Mouse (Mus musculus) lung, postnatal 4 days (tissue): ENCODE data around the gene Cep68.
"Not testable (repeated sequence)": the region's sequence is repeated elsewhere in the genome, so short reads cannot be mapped to it uniquely, and the experiment has no call there.

Source experiments
- DNase-seq, 2 experiments: peaks; one replicate each; pipeline ENCODE4 v3.0.0; 2021

The Cep68 gene

GRCm38 (mm10) chr11:20241311-20241710 lies 7.9 kb downstream of the Cep68 start:
- DNase-seq = no peak

DNA sequence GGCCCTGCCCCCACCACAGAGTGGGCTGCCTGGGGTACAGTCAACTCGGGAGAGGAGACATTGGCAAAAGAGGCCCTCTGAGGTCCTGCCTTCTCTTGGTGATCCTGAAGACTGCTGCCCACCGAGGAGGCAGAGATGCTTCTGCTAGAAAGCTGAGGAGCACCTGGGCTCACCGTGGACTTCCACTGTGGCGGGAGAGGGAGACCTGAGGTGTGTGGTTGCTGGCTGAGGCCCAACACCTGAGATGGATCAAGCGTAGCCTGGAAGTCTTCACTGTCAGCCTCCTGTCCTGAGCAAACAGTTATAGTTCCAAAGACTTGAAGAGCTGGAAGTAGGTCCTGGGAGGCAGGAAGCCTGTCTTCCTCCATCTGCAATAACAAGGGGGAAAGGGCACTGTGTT lies 8.9 kb downstream of the Cep68 start:
- DNase-seq = no peak

GRCm38 (mm10) chr11:20239279-20239861 lies 9.9 kb downstream of the Cep68 start:
- no peak for DNase-seq

DNA sequence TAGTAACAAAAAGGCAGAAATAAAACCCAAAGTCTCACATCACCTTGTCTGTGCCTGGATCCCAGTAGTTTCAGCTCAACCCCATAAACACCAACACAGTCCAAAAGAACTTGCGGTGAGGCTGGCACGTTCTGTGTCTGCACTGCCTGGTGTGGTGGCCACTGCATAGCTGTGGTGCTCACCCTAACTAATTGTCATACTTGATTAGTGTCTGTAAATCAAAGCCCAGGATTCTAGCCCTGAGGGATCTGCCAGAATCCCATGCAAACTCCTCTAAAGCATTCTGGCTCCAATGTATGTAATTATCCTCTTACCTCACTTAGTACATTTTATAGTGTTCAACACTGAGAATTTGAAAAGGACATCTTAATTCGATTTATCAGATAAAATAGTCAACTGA lies 11.3 kb downstream of the Cep68 start:
- no peak for DNase-seq

DNA sequence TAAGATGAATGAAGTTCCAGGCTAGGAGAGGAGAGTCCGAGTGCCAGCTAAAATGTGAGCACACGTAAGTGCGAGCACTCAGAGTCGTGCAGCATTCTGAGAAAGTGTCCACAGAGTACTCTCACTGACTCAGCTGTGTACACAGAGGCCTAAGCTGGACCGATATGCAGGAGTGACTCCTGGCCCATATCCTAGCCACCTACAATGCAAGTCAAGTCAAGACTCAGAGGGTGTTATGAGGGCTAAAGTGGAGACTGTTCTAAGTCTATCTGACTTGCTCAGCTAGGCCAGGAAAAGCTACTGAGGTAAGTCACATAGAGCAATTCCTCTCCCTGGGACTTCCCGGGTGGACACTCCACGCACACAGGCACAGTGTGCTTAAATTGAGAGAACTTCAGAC lies 12.2 kb downstream of the Cep68 start:
- DNase-seq = no peak

GRCm38 (mm10) chr11:20234233-20234632 lies 15.0 kb downstream of the Cep68 start:
- DNase-seq = no peak

DNA sequence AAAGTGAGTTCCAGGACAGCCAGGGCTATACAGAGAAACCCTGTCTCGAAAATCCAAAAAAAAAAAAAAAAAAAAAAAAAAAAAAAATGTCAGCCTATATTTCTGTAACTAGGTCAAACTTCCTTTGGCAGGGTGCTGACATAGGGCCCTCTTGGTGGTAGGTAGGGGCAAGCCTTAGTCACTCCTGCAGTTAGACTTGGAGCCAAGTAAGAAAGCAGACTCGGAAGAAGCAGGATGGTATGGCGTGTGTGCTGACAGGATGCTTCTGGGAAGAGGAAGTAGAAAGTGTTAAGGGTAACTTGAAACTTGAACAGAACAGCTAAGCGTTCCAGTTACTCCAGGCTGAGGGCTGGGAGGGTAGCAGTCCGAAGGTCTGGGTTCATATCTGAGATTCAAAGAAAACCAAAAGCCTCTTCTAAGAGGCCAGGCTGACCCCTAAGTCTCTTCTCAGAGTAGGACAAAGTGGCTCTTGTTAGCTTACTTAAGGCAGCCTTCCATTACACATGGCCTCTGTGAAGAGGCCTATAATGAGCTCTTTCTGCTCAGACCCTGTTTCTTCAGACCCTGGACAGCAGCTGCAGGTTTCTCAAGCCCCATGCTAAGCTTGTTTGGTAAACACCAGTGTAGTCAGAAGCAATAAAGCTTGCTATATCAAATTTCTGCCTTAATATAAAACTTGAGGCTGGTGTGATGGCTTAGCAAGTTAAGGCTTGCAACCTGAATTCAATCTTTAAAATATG lies 17.0 kb downstream of the Cep68 start:
- DNase-seq = no peak

DNA sequence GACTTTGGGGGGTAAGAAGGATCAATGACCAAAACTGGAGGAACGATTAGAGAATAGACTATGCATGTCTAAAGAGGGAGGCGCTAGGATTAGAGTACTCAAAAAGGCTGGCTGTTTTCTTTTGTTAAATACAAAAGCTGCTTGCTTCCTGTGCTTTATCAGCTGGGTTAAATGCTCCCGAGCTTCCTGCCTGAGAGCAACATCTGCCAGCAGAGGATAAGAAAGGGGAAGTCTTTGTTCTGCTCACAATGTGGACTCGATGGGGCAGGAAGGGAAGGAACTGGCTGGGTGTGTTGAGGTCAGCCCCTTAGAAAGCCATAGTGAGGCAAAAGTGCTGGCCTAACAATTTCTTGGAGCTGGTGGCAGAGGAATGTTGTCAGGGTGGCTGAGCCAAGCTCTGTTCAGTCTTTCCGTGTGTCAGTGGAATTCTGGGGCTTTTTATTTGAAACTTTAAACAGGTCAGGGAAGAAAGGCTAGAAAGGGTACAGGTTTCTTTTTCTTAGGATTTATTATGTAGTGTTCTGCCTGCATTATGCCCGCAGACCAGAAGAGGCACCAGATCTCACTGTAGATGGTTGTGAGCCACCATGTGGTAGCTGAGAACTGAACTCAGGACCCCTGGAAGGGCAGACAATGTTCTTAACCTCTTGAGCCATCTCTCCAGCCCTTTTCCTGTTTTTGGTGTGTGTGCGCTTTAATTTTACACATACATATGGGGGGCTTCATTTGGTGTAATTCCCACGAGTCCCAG lies 17.9 kb downstream of the Cep68 start:
- peak; percentile 68 to 78 for DNase-seq

- no peak for DNase-seq
Observed at GRCm38 (mm10) chr11:20230286-20230685, 18.9 kb downstream of the Cep68 start.

DNA sequence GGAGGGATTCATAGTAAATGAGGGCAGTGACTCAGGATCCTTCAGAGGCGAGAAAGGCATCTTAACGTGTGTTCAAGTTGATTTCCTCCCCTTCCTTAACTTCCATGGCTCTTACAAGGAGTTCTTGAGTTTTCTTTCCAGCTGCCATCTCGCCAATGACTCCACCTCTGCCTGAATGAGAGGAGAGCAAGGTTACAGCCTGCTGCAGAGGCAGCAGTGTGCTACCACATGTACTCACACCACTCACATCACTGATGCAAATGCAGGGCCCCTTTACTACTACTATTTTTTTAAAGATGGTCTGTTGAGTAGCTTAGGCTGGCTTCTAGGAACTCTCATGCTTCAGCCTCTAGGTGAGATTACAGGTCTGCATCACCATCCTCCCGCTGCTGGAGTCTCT lies 19.9 kb downstream of the Cep68 start:
- no peak for DNase-seq

- no peak for DNase-seq
Observed at GRCm38 (mm10) chr11:20228666-20229065, 20.6 kb downstream of the Cep68 start.

DNA sequence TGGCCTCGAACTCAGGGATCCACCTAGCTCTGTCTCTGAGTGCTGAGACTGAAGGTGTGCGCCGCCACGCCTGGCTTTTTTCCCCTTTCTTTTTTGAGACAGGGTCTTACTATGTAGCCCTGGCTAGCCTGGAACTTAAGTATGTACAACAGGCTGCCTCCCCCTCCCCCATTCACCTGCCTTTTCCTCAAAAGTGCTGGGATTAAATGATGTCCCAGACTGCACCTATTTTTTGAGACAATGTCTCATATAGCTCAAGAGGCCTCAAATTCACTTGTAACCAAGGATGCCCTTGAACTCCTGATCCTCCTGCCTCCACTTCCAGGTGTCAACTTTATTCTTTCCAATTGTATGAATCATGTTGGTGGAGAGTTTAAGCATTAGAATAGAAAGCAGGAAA lies 23.3 kb downstream of the Cep68 start:
- no peak for DNase-seq

DNA sequence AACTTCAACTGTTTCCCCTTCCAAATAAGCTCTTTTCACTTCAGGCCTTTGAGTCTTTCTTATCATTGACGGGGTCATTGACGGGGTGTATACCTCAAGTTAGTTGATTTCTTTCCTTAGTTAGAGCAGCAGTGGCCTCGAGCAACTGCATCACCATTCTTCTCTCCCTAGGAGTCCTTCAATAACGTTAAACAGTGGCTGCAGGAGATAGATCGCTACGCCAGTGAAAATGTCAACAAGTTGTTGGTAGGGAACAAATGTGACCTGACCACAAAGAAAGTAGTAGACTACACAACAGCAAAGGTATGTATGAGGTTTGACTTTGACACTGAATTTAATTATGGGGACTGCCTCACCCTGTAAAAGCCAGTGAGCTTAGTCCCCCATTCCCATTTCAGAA lies 25.0 kb downstream of the Cep68 start:
- no peak for DNase-seq

- not testable (repeated sequence) for DNase-seq
Observed at GRCm38 (mm10) chr11:20221671-20222070, 27.6 kb downstream of the Cep68 start.

GRCm38 (mm10) chr11:20217227-20217626 lies 32.0 kb downstream of the Cep68 start:
- DNase-seq = no peak

DNA sequence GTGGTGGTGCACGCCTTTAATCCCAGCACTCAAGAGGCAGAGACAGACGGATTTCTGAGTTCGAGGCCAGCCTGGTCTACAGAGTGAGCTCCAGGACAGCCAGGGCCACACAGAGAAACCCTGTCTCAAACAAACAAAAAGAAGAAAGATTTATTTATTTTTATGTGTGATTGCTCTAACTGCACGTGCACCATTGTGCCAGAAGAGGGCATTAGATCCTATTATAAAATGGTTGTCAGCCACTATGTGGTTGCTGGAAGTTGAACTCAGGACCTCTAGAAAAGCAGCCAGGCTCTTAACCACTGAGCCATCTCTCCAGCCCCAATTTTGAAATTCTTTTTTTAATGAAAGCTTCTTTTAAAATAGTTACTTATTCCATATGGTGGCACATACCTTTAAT lies 32.8 kb downstream of the Cep68 start:
- no peak for DNase-seq

DNA sequence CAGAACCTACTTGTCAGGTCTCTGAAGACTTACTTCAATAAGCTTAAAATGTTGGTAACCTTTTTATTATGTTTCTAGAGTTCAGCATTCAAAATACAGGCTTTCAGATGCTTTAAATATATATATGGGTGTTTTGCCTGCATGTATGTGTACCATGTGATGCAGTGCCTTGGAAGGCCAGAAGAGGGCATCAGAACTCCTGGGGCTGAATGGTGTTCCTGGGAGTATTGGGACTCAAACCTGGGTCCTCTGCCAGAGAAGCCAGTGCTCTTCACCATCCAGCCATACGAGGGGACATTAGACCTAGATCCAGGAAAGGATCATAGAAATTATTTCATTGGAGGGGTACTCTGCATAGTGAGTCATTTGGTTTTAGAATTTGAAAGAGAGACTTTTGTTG lies 34.5 kb downstream of the Cep68 start:
- DNase-seq = peak in 1 of 2 experiments; percentile 33

DNA sequence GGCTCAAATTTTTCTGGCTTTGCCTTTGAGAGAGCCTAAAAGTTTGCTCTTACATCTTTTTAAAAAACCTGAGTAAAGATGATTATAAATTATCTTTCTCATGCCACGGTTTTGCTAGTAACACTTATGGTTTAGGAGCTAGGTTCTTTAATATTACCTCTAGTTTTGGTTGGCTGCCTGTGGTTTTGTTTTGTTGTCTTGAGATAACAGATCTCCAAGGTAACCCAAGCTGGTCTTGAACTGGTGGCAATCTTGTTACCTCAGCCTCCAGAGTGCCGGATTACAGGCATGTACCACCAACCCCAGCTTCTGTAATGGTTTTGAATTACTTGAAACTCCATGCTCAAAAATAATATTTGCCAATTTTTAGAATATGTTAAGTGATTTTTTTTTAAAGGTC lies 37.4 kb downstream of the Cep68 start:
- no peak for DNase-seq

GRCm38 (mm10) chr11:20207589-20207988 lies 41.6 kb downstream of the Cep68 start:
- DNase-seq = no peak

- no peak for DNase-seq
Observed at GRCm38 (mm10) chr11:20206626-20207223, 42.5 kb downstream of the Cep68 start.

DNA sequence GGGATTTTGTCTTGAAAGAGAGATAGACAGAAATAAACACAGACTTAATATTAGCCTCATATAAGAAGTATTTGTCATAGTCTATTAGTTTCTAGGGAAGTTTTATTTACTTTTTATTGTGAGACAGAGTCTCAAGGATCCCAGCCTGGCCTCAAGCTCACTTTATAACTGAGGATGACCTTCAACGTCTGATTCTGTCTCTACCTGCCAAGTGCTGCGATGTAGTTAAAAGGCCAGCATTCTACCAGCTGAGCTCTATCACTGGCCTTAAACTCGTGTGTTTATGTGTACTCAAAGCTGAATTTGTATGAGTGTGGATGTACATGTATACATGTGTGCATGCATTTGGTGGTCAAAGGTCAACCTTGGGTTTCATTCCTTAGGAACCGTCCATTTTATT lies 43.7 kb downstream of the Cep68 start:
- no peak for DNase-seq

GRCm38 (mm10) chr11:20204870-20205446 lies 44.3 kb downstream of the Cep68 start:
- DNase-seq = no peak

- no peak for DNase-seq
Observed at GRCm38 (mm10) chr11:20204321-20204720, 44.9 kb downstream of the Cep68 start.
